Mouse (Mus musculus) urinary bladder, postnatal 36 days (tissue): ENCODE data around the gene Gm9833.

Experiments used
- DNase-seq, 2 experiments: peaks; one replicate each; pipeline ENCODE4 v3.0.0; 2022; ENCODE audit warnings: low spot score in 2 of 2, mixed read lengths in 1 of 2

Gene Gm9833

DNA sequence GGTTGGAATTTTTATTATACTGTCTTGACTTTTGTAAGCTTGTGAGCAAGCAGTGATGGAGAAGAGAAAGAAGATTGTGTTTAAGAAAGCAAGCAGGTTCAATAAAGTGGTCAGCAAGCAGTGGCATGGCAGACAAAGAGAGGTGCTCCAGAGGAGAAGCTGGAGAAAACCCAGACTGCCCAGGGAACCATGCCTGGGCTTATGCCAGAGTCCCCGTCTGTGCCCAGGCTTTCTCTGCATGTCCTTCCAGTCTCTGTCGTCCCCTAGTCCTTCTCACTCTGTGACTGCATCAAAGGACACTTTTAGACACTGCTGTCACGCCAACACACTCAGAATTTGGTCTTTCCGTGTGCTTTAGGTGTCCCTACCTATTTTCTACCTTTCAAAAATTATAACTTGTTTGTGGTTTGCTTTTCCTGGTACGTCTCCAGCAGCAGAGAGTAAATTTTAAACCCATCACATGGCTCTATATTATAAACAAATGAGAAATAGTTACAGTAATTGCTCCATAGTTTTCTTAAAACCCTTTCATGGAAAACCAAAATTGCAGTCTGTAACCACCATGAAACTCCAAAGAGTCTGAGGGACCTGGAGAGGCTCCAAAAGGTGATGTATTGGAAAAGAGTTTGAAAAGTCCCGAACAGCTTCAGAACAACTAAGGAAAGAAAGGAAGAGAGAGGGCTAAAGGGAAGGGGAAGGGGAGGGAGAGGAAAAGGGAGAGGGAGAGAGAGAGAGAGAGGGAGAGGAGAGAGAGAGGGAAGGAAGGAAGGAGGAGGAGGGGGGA is 34.2 kb downstream of the Gm9833 start:
- no peak for DNase-seq

- no peak for DNase-seq
These were observed 35.7 kb downstream of the Gm9833 start for GRCm38 (mm10) chr3:10123615-10124014.

DNA sequence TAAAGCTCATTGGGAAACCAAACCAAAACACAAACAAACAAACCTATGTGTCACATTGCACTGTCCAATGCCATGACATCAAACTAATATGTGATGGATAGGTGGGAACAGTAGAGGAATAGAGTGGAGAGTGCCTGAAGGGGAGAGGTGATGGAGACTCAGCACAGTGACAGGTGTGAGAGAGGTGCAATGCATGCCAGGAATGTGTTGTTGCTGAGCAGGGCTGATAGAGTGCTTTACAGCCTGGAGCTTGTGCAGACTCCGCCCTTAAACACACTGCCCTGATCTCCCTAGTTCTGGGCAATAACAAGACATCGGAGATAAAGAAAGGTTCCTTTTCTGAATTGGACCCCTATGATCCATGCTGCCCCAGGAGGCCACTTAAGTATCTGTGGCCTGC is 36.2 kb downstream of the Gm9833 start:
- no peak for DNase-seq

- no peak for DNase-seq
These were observed 37.4 kb downstream of the Gm9833 start for GRCm38 (mm10) chr3:10125301-10125700.

DNA sequence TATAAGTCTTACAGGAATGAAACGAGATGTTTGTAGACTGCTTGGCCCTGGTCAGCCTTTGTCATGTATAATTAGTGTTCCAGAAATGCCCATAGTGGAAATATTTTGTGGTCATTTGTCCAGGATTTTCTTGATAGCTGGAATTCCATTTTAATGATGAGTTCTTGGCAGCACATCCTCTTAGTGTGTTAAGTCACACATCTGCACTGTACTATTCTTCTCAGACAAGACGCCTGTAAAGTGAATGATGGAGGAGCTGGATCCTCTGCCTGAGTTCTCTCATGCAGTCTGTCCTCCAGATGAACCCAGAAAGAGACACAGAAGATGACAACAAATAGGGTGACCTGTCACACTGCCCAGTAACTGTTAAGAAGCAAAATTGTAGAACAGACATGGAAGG is 38.1 kb downstream of the Gm9833 start:
- DNase-seq: no peak

GRCm38 (mm10) chr3:10126502-10126901 is 38.6 kb downstream of the Gm9833 start:
- DNase-seq: no peak

- no peak for DNase-seq
These were observed 39.0 kb downstream of the Gm9833 start for GRCm38 (mm10) chr3:10126952-10127351.

DNA sequence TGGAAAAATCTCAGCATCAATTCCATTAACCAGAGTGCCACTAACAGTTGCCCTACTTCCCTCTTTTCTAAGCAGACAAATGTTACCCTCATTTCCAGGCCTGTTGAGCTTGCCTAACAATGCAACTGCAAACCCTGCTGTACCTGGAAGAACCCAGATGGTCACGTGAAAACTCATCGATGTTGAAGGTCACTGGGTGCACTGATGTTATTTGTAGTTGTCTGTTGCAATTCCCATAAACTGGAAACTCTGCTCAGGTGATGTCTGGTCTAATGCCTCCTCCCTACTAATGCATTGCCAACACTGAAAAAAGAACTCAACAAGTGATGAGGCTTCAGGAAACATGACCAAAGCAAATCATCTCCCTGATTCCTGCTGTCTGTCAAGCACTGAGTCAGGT is 39.6 kb downstream of the Gm9833 start:
- no peak for DNase-seq
